Mouse (Mus musculus) spleen, embryonic (tissue): ENCODE data around the gene Slc10a1.

Experiments used
- CTCF ChIA-PET: fragments of 350-600 bp; sonication (Branson Sonifier 250); formaldehyde crosslinking; loops from one replicate; lab custom pipeline; 2022; lab: Charles Lee

Slc10a1 gene

DNA sequence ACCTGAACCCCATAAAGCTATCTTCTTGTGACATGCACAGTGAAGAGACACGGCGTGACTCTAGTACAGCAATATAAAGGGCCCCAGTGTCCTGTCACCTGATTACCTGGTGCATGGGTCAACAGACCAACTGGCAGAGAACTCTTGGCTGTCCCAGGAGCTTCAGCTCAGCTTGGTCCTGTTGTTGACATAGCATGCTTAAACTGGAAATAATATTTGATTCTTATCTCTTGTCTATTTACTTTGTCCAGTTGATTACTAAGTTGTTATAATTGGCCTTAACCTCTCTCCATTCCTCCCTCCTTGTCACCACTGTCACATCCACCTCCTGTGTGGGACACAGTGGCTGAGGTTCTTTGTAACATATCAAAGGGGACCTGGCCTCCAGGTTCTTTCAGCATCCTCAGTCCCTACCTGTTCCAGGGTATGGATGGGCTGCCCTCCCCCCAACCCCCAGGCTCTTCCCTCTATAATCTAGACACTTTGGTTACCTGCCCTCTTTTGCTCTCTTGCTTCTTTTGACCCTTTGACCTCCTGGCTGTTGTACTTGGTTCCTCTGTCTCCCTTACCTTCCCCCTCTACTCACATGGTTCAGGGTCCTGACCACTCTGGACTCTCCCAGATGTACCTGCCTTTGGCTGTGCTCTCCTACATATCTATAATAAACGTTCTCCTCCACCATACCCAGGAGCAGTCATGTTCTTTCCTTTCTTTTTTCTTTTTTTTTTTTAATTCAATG is 36.9 kb downstream of the Slc10a1 start:
- CTCF ChIA-PET, result no interaction called here

DNA sequence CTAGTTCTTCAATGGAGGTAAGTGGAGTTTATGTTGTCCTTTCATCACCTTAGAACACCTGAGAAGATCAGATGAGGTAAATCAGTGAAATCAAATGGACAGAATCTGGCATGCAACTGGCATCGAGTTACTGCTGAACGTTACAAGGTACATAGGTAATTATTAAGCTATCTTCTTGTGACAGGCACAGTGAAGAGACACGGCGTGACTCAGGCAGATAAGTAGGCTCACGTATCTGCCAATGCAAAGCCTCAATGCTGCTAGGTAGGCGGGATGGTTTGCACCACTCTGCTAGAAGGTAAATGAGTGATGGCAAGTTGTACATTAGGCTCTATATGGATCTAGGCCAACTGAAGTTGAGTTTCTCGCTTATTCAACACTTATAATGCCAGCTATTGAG is 38.4 kb downstream of the Slc10a1 start:
- CTCF ChIA-PET, result no interaction called here

DNA sequence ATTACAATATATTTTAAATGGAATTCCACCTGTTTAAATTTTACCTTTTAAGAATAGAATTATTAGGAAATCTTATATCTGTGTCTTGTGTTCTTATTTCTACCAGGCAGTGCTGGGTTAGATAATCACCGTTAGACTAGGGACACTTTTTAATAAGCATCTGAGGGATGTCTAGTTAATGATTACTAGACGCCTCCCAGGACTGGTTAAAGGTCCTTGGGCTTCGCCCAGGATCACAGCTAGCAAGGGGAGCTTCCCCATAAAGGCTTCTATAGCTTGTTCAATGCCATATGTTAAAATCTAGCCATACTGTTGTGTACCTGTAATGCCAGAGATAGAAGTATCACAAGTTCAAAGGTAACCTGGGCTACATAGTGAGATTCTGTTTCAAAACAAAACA is 39.6 kb downstream of the Slc10a1 start:
- CTCF ChIA-PET, result interaction anchor here (0.6 kb wide), 1 partner anchor 168 kb away, joined by 5 read pairs; the partner anchor contains the start of gene Ccdc177

DNA sequence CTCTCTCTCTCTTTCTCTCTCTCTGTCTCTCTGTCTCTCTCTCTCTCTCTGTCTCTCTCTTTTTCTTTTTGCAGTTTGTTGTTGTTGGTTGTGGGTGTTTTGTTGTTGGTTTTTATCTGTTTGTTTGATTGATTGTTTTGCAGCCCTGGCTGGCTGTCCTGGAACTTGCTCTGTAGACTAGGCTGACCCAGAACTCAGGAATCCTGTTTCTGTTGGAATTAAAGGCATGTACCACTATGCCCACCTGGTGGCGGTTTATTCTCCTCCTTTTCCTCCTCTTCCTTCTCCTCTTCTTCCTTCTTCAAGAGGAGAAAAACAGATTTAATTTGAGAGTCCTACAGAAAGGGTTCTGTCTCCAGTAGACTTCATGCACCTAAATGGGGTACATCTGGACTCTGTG is 41.0 kb downstream of the Slc10a1 start:
- CTCF ChIA-PET, result no interaction called here

DNA sequence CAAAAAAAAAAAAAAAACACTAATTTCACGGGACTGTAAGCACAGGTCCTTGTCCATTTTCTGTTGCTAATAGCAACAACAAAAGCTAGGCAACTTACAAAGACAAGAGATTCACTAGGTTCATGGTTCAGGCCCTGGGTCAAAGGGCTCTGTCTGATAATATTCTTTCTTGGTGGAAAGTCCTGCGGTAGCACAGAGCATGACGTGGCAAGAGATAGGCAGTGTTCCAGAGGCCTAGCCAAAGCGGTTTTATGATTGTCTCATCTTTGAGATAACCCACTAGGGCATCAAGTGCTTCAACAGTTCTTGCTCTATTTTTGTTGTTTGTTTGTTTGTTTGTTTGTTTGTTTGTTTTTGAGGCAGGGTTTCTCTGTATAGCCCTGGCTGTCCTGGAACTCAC is 42.0 kb downstream of the Slc10a1 start:
- CTCF ChIA-PET, result no interaction called here

DNA sequence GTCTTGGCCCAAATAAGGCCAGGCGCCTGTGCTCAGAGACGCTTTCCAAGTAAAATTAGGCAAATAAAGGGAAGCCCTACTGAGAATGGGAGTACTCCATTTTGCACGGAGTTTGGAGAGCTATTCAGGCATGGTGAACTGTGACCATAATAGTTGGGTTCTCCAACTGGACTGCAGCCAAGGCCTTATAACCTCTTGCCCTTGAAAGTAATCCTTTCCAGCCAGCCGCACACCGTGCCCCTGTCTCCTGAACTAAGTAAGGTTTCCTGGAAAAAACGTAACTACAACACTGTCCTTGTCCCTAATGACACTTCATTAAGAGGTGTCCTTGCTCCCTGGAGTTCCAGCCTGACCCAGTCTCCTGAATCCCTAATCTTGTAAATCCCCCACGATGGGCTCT is 42.6 kb downstream of the Slc10a1 start:
- CTCF ChIA-PET, result no interaction called here

DNA sequence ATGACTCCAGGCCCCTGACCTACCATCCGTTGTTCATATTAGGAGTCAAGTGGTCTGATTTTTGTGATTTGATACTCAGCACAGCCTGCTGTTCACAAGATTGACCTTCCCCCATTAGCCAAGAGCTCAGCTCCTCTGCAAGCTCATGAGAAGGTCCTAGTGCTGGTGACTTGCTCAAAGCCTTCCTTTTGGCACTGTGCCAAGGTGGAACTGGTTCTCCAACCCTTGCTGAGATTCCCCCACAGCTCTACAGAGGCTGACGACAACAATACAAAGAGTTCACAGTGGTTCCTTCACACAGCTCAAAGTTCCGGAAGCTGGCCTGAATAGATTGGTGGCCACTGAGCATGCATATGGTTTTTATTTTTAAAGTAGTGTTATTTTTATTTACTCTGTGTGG is 44.3 kb downstream of the Slc10a1 start:
- CTCF ChIA-PET, result interaction anchor here (0.5 kb wide), 1 partner anchor 104 kb away, joined by 6 read pairs; no protein-coding TSS in a partner anchor

DNA sequence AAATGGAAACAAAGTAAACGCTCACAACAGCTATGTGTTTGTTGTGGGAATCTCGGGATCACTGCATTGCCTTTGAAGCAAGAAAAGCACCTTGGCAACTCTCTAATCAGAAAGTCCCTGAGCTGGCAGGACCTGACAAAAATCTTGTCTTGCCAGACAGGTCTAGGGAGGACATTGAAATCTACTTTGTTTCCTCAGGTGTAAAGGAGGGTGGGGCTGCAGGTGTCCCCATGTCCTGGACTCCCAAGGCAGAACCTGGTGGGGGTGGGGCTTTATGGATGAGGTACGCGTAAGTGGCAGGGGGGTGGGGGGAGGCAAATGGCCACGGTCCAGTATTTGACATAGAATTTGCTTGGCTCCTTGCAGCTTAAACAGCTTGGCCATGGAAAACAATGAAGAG is 44.9 kb downstream of the Slc10a1 start:
- CTCF ChIA-PET, result interaction anchor here (0.5 kb wide), 1 partner anchor 103 kb away, joined by 6 read pairs; no protein-coding TSS in a partner anchor

DNA sequence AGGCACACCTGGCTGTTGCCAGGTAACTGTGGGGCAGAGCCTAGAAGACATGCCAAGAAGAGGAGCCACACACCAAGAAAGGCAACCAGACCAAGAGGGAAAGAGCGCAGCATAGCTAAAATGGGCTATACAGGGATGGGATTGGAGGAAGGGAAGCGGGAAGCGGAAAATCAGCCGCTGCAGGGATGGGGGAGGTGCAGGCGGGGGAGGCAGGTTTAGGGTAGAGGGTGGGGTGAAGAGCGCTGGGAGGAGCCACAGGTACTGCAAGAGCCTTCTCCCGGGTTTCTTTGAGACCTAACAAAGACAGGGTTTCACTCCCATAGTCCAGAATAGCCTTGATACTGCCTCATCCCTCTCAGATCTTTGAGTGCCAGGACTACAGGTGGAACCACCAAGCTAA is 45.6 kb downstream of the Slc10a1 start:
- CTCF ChIA-PET, result no interaction called here

DNA sequence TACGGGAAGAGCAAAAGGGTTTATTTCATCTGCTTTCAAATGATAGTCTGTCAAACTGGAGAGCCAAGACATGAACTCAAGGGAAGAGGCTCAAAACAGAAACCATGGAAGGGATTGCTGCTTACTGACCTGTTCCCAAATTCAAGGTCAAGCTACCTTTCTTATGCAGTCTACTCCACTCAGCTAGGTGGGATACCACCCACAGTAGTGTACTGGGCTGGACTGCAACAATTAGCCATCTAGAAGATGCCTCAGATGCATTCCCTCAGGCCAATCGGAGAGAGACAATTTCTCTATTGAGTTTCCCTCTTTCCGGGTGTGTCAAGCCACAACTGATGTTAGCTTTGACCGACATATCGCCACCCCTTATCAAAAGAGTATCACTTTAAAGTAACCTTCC is 47.2 kb downstream of the Slc10a1 start:
- CTCF ChIA-PET, result interaction anchor here (0.6 kb wide), 1 partner anchor 46 kb away, joined by 4 read pairs; no protein-coding TSS in a partner anchor

DNA sequence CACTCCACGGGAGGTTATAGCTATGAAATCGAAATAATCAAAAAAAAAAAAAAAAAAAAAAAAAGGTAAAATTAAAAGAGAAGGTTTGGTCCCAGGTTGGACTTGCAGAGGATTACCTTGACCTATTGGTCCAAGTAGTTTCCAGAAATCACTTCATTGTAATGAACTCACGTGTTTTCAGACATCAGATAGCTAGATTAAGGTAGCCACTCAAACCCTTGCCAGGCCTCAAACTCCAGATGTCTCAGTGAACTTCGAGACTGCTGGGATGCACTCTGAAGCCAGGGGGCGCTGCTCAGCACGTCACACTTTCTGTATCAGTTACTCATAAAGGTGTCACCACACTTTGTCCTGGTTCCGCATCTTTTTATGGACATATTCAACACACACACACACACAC is 50.7 kb downstream of the Slc10a1 start:
- CTCF ChIA-PET, result interaction anchor here (0.6 to 0.7 kb wide), 4 partner anchors 67 to 1382 kb away, joined by 3 to 4 read pairs (median 3); no protein-coding TSS in a partner anchor

DNA sequence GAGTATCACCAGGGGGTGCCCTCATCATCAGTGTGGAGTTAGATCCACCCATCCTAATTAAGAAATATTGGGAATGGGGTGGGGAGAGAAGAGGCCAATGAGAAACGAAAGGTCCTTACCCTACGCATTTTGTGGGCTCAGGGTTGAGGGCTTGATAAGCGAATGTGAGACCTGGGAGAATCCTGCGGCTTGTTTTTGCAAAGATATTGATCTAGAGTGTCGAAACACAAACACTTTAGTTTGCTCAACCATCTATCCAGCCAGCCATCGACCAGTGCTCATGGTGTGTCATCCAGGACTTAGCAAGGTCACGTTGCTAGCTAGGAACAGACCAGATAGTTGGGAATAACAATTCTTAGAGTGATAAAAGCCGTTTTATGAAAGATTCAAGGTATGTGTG is 58.9 kb downstream of the Slc10a1 start:
- CTCF ChIA-PET, result no interaction called here
